Mouse (Mus musculus): Measurements from ENCODE around the gene Cerk.

- TF ChIP-seq CTCF (conservative IDR thresholded peaks at IDR 0.05; ENCODE audit: insufficient read depth, insufficient read length, low read depth, low read length) (no peak), POLR2A (IDR thresholded peaks at IDR 0.05; ENCODE audit: low read depth, low read length) (no peak)
These were observed 90.0 kb downstream of the Cerk start for GRCm38 (mm10) chr15:86095722-86096603.
